Comparison of ENCODE assay signal across 9 mouse cellular contexts in the genomic region with DNA sequence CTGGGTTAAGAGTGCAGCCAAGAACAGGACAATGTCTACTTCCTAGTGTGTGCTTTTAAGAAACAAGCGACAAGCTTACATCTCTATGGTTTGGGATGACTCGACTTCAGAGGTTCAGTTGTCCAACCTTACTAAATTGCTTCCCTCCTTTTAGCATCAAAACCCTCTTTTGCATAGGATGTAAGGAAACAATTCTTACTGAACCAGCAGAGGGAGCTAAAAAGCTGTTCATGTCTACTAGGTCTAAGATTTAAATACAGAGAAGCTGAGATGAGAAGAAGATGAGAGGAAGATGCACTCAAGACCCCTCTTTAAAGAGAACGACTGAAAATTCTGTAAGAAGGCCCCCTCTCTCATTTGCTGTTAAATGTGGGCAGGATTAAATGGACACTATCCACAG. TPM values are rescaled to one million over a fixed set of nuclear protein-coding genes. Genes with fewer than 3 reads are reported as not detected.
A peak's percentile ranks its signal among the peaks of the same experiment; 100 is the strongest.
DNase-seq lines count a peak whose midpoint lies in the region; ATAC-seq and TF ChIP-seq lines count a peak whose summit lies in the region.
"Had no signal": no experiment of that assay in that cellular context is flagged by ENCODE, and none has a peak within 500 bp of the region (broad histone marks: within the 10 kb centered on the region; RNA-seq: fewer than 3 reads in every experiment).

No protein-coding gene starts in this region.

- peaks cover 10% of the 10 kb centered on the region; the same call in 1 of the 2 replicates for H3K36me3 ChIP-seq in hindbrain, embryonic 15.5 days
- peaks cover 36% of the 10 kb centered on the region for H3K36me3 ChIP-seq in hindbrain, embryonic 10.5 days
- H3K36me3 ChIP-seq in stomach, postnatal 0 days (ENCODE audit: control insufficient read depth, insufficient read depth, low read length), result no peaks in the 10 kb centered on the region; the same call in 1 of the 2 replicates

- H3K9ac ChIP-seq in hindbrain, embryonic 15.5 days, result no peak overlapping the region
- no peak overlapping the region for H3K9ac ChIP-seq in stomach, postnatal 0 days (ENCODE audit: low read length)
- H3K9ac ChIP-seq: neural tube, embryonic 12.5 days had no signal

- 0 out of 2 replicates have a peak, but pooled peaks have one; percentile 48 for ATAC-seq in hindbrain, embryonic 15.5 days (ENCODE audit: low FRiP score, low read depth)
- no peak for ATAC-seq in stomach, postnatal 0 days (ENCODE audit: low FRiP score, low TSS enrichment)

- TF ChIP-seq CTCF in stomach, postnatal 0 days (IDR thresholded peaks at IDR 0.05; ENCODE audit: low read depth), result peak; percentile 80

- 63% methylated on average over 3 of the region's 3 CpGs for WGBS in hindbrain, embryonic 15.5 days
- 63% methylated on average over 3 of the region's 3 CpGs for WGBS in hindbrain, embryonic 10.5 days
- WGBS in stomach, postnatal 0 days, result 56% methylated on average over 3 of the region's 3 CpGs

- no peak overlapping the region for H3K27ac ChIP-seq in hindbrain, embryonic 15.5 days (replicated peaks)
- no peak overlapping the region for H3K27ac ChIP-seq in hindbrain, embryonic 10.5 days
- no peak overlapping the region for H3K27ac ChIP-seq in stomach, postnatal 0 days (replicated peaks)
- H3K27ac ChIP-seq: neural tube, embryonic 12.5 days had no signal

- H3K27me3 ChIP-seq in hindbrain, embryonic 15.5 days, result no peaks in the 10 kb centered on the region
- H3K27me3 ChIP-seq in hindbrain, embryonic 10.5 days (ENCODE audit: insufficient read depth, poor library complexity, severe bottlenecking), result no peaks in the 10 kb centered on the region
- no peaks in the 10 kb centered on the region for H3K27me3 ChIP-seq in stomach, postnatal 0 days (ENCODE audit: control insufficient read depth, insufficient read depth, low read length)
- H3K27me3 ChIP-seq: neural tube, embryonic 12.5 days had no signal

- H3K4me2 ChIP-seq in hindbrain, embryonic 15.5 days, result no peak overlapping the region
- no peak overlapping the region for H3K4me2 ChIP-seq in stomach, postnatal 0 days (replicated peaks; ENCODE audit: low read depth)
- H3K4me2 ChIP-seq: neural tube, embryonic 12.5 days had no signal

- no peak for DNase-seq in hindbrain, embryonic 10.5 days (ENCODE audit: low spot score)
- DNase-seq in thymus, postnatal 0 days (ENCODE audit: low spot score), result peak; percentile 71
- no peak for DNase-seq in thymus, postnatal 36 days
- peak; percentile 17 for DNase-seq in embryo, embryonic 9.5 days (ENCODE audit: extremely low spot score)
- no peak for DNase-seq in stomach, postnatal 0 days (ENCODE audit: low spot score)
- no peak for DNase-seq in layer of hippocampus, adult 9-11 months
- DNase-seq in thymus, postnatal 4 days, result no peak

- H3K9me3 ChIP-seq in hindbrain, embryonic 15.5 days, result no peaks in the 10 kb centered on the region
- H3K9me3 ChIP-seq in hindbrain, embryonic 10.5 days, result no peaks in the 10 kb centered on the region
- H3K9me3 ChIP-seq in stomach, postnatal 0 days (ENCODE audit: control insufficient read depth, low read length), result no peaks in the 10 kb centered on the region
- H3K9me3 ChIP-seq: neural tube, embryonic 12.5 days had no signal

- no peak for TF ChIP-seq EP300 in stomach, postnatal 0 days (optimal IDR thresholded peaks at IDR 0.05)

- no peak overlapping the region for H3K4me3 ChIP-seq in hindbrain, embryonic 15.5 days
- H3K4me3 ChIP-seq in hindbrain, embryonic 10.5 days, result no peak overlapping the region
- H3K4me3 ChIP-seq in stomach, postnatal 0 days (ENCODE audit: low read depth, low read length), result no peak overlapping the region
- H3K4me3 ChIP-seq: neural tube, embryonic 12.5 days had no signal

- H3K4me1 ChIP-seq in hindbrain, embryonic 15.5 days (replicated peaks), result no peaks in the 10 kb centered on the region
- no peaks in the 10 kb centered on the region for H3K4me1 ChIP-seq in hindbrain, embryonic 10.5 days (replicated peaks)
- H3K4me1 ChIP-seq in stomach, postnatal 0 days (replicated peaks; ENCODE audit: control insufficient read depth, insufficient read depth), result no peaks in the 10 kb centered on the region
- H3K4me1 ChIP-seq: neural tube, embryonic 12.5 days had no signal

RNA-seq across cellular contexts. Expression of gene Cwc27, which starts 11.3 kb away (rescaled TPM):
- polyA plus RNA-seq in hindbrain, embryonic 15.5 days (2015; fragmentation: Nextera tagmentation; extraction: Ambion mirVana), result 19.9 and 22.6 TPM in 2 replicates
- polyA plus RNA-seq in hindbrain, embryonic 10.5 days (2016; fragmentation: Nextera tagmentation; extraction: Ambion mirVana), result 27.9 and 29.1 TPM in 2 replicates
- 21.2 and 24.3 TPM in 2 replicates for polyA plus RNA-seq in thymus, postnatal 0 days (2015; fragmentation: Nextera tagmentation; extraction: Ambion mirVana)
- polyA plus RNA-seq in stomach, postnatal 0 days (2015; fragmentation: Nextera tagmentation; extraction: Ambion mirVana), result 14.7 and 16.3 TPM in 2 replicates

RNA-seq across cellular contexts. Expression of gene Srek1ip1, which starts 13.4 kb away (rescaled TPM):
- polyA plus RNA-seq in hindbrain, embryonic 15.5 days (2015; fragmentation: Nextera tagmentation; extraction: Ambion mirVana), result 15.7 and 15.9 TPM in 2 replicates
- polyA plus RNA-seq in hindbrain, embryonic 10.5 days (2016; fragmentation: Nextera tagmentation; extraction: Ambion mirVana), result 14.2 and 21.5 TPM in 2 replicates
- 24.6 and 24.9 TPM in 2 replicates for polyA plus RNA-seq in thymus, postnatal 0 days (2015; fragmentation: Nextera tagmentation; extraction: Ambion mirVana)
- 11.3 and 14.0 TPM in 2 replicates for polyA plus RNA-seq in stomach, postnatal 0 days (2015; fragmentation: Nextera tagmentation; extraction: Ambion mirVana)

RNA-seq across cellular contexts. Expression of gene Shisal2b, which starts 58.0 kb away (rescaled TPM):
- polyA plus RNA-seq in hindbrain, embryonic 15.5 days (2015; fragmentation: Nextera tagmentation; extraction: Ambion mirVana), result 1.9 and 2.7 TPM in 2 replicates
- polyA plus RNA-seq in hindbrain, embryonic 10.5 days (2016; fragmentation: Nextera tagmentation; extraction: Ambion mirVana), result 0.34 TPM in 1 of 2 replicates, not detected in the other
- polyA plus RNA-seq in thymus, postnatal 0 days (2015; fragmentation: Nextera tagmentation; extraction: Ambion mirVana), result 0.44 and 0.56 TPM in 2 replicates
- polyA plus RNA-seq in stomach, postnatal 0 days (2015; fragmentation: Nextera tagmentation; extraction: Ambion mirVana), result not detected in 2 replicates

Comparison
In these comparisons a context has a peak if more than half of its experiments do, and no peak if none do; other contexts are left out.
1. DNase-seq: peak in thymus, postnatal 0 days (single experiment) and embryo, embryonic 9.5 days (single experiment); none in hindbrain, embryonic 10.5 days (single experiment), thymus, postnatal 36 days (0 of 2), stomach, postnatal 0 days (single experiment), layer of hippocampus, adult 9-11 months (single experiment) and thymus, postnatal 4 days (single experiment).